Mouse (Mus musculus): ENCODE data around the gene Usp35.

The Usp35 gene

GRCm38 (mm10) chr7:97331726-97332666, at the start of gene Usp35, which contains the start of gene Kctd21:
Gene Usp35 (minus strand): TSS chr7:97332020.
Gene Kctd21 (plus strand): TSS chr7:97332327.
- DNase-seq (ENCODE audit: low spot score in 2 of 2) = peak; percentile 79 to 95

- no peak for DNase-seq (ENCODE audit: low spot score in 2 of 2)
These were observed 48.8 kb upstream of the Usp35 start for GRCm38 (mm10) chr7:97380500-97381123.

GRCm38 (mm10) chr7:97379304-97379703, 47.5 kb upstream of the Usp35 start:
- DNase-seq (ENCODE audit: low spot score in 2 of 2) = no peak

- no peak for DNase-seq (ENCODE audit: low spot score in 2 of 2)
These were observed 44.1 kb upstream of the Usp35 start for GRCm38 (mm10) chr7:97375906-97376305.

DNA sequence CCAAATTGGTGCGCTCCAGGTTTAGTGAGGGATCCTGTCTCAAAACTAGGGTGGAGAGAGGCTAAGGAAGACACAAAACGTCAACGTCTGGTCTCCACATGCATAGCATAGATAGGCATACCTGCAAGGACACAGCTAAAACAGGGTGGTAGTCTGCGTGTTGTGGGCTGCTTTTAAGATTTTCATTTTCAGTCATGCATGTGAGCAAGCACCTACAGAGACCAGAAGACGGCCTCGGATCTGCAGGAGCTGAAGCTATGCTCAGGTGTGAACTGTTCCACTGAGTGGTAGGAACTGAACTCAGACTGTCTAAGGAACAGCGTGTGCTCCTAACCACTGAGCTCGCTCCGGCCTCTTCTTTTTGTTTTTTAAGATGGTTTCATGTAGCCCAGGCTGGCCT, 43.3 kb upstream of the Usp35 start:
- no peak for DNase-seq (ENCODE audit: low spot score in 2 of 2)

DNA sequence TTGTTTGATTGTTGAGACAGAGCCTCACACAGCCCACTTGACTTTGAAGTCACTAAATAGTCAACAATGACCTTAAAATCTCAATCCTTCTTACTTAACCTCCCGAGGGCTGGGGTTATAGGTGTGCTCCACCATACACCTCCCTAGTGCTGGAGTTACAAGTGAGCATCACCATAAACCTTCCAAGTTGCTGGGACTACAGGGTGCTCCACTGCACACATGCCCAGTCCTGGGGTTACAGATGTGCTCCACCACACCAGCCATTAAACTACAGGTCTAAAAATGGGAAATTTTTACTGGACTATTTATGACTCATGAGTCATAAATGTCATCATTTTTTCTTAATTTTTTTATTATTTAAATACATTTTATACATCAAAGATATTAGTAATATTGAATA, 34.1 kb upstream of the Usp35 start:
- DNase-seq (ENCODE audit: low spot score in 2 of 2) = no peak

DNA sequence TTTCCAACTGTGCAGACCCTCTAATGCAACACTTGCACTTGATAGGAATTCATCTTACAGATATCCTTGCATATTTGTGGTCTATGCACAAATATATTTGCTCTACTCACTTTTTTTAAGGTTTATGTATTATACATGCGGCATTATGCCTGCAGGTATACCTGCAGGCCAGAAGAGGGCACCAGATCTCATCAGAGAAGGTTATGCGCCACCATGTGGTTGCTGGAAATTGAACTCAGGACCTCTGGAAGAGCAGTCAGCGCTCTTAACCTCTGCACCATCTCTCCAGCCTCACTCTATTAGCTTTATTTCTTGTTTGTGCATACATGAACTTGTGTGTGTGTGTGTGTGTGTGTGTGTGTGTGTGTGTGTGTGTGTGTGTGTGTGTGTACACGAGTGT, 29.6 kb upstream of the Usp35 start:
- no peak for DNase-seq (ENCODE audit: low spot score in 2 of 2)

DNA sequence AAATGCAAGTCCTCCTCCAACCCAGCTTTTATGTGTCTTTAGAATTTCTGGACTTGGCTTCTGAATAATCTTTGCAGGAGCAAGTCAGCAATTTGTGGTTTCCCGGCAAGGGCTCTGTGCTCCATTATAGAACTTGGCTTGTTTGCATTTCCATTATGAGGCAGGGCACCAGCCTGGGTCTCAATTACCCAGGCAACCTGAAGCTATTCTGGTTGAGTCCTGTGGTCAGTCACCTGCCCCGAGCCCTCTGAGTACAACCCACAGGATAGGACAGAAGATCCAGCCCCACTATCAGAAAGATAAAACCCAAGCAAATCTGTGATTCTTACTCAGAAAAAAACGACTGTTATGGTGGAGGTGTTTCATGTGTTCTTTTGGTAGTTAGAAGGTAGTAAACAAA, 29.1 kb upstream of the Usp35 start:
- no peak for DNase-seq (ENCODE audit: low spot score in 2 of 2)

- no peak for DNase-seq (ENCODE audit: low spot score in 2 of 2)
These were observed 28.3 kb upstream of the Usp35 start for GRCm38 (mm10) chr7:97360166-97360565.

DNA sequence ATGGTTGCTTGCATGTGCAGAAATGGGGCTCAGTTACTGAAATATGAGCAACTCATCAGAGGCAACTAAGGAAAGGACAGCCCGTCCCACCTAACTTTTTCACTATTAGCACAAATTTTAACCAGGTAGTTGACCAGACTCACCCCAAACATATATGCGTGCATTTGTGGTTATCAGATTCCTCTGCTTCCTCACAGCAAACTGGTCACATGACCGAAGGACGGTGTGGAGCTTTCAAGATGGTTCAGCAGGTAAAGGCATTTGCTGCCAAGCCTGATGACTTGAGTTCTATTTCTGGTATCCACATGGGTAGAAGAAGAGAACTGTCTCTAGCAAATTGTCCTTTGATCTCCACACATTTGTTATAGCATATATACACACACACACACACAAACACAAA, 26.5 kb upstream of the Usp35 start:
- no peak for DNase-seq (ENCODE audit: low spot score in 2 of 2)

GRCm38 (mm10) chr7:97357840-97358239, 26.0 kb upstream of the Usp35 start:
- no peak for DNase-seq (ENCODE audit: low spot score in 2 of 2)

- peak in 1 of 2 experiments; percentile 39 for DNase-seq (ENCODE audit: low spot score in 2 of 2)
These were observed 25.1 kb upstream of the Usp35 start for GRCm38 (mm10) chr7:97356875-97357276.

- no peak for DNase-seq (ENCODE audit: low spot score in 2 of 2)
These were observed 24.4 kb upstream of the Usp35 start for GRCm38 (mm10) chr7:97356253-97356652.

- no peak for DNase-seq (ENCODE audit: low spot score in 2 of 2)
These were observed 23.4 kb upstream of the Usp35 start for GRCm38 (mm10) chr7:97355068-97355841.

DNA sequence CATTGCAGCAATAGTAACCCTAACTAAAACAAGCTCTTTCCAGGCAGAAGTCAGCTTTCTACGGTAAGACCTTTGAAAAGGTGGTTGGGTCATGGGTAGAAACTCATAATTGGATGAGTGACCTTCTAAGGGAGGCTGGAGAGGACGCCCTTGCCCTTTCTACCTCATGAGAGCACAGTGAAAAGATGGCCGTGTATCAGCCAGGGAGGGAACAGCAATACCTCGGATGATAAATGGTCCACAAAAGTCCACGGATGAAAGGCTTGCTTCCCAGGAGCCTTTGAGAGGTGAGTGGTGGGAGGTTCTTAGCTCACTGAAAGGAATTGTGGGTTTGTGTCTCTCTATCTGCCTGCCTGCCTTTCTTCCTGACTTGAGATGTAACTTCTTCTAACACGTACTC, 21.5 kb upstream of the Usp35 start:
- no peak for DNase-seq (ENCODE audit: low spot score in 2 of 2)

GRCm38 (mm10) chr7:97351792-97352513, 20.1 kb upstream of the Usp35 start:
- DNase-seq (ENCODE audit: low spot score in 2 of 2) = no peak

- DNase-seq (ENCODE audit: low spot score in 2 of 2) = no peak
These were observed 19.1 kb upstream of the Usp35 start for GRCm38 (mm10) chr7:97350891-97351290.

DNA sequence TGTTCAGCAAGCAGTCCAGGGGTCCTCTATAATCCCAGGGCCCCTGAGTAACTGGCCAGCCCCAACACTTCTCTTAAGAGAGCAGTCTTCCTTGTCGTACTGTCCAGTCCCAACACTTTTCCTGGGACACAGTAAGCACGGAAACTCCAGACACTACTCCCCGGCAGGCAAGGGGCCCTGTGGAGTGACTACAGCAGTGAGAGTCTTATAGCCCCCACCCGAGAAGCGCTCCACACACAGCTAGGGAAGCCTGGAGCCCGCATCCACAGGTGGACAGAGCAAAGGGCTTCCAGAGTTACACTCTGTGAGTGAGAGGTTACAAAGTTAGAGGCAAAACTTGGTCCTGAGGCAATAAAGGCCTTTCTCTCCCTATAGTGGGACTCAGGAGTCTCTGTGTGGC, 17.6 kb upstream of the Usp35 start:
- DNase-seq (ENCODE audit: low spot score in 2 of 2) = no peak

- DNase-seq (ENCODE audit: low spot score in 2 of 2) = no peak
These were observed 17.0 kb upstream of the Usp35 start for GRCm38 (mm10) chr7:97348836-97349235.

- DNase-seq (ENCODE audit: low spot score in 2 of 2) = no peak
These were observed 16.5 kb upstream of the Usp35 start for GRCm38 (mm10) chr7:97348318-97348717.

DNA sequence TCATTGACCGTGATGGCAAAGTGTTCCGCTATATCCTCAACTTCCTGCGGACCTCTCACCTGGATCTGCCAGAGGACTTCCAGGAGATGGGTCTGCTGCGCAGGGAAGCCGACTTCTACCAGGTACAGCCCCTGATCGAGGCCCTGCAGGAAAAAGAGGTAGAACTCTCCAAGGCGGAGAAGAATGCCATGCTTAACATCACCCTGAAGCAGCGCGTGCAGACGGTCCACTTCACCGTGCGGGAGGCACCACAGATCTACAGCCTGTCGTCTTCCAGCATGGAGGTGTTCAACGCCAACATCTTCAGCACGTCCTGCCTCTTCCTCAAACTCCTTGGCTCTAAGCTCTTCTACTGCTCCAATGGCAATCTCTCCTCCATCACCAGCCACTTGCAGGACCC, 15.6 kb upstream of the Usp35 start:
- DNase-seq (ENCODE audit: low spot score in 2 of 2) = no peak

GRCm38 (mm10) chr7:97346822-97347166, 15.0 kb upstream of the Usp35 start:
- DNase-seq (ENCODE audit: low spot score in 2 of 2) = no peak

All from urinary bladder, adult 18-20 months (tissue).